Mouse (Mus musculus) megakaryocyte, embryonic 14.5 days (primary cell): ENCODE data around the gene Ly6g6c. TPM values are rescaled to one million over a fixed set of nuclear protein-coding genes. Genes with fewer than 3 reads are reported as not detected.
A peak's percentile ranks its signal among the peaks of the same experiment; 100 is the strongest.

ENCODE experiments used
- H3K27me3 ChIP-seq: replicated peaks from 2 replicates; pipeline ENCODE3; 2012; ENCODE audit warnings: inconsistent platforms
- H3K36me3 ChIP-seq: replicated peaks from 2 replicates; pipeline ENCODE3; 2012; ENCODE audit warnings: low read length, inconsistent platforms, mixed read lengths
- H3K4me1 ChIP-seq: 2 replicates; pipeline ENCODE4 v1.6.1; 2012; ENCODE audit warnings: inconsistent platforms
- H3K4me3 ChIP-seq: replicated peaks from 2 replicates; pipeline ENCODE3; 2012; ENCODE audit warnings: moderate library complexity, mild to moderate bottlenecking, inconsistent platforms
- H3K9me3 ChIP-seq: 2 replicates; pipeline ENCODE4 v1.6.1; 2012; ENCODE audit warnings: inconsistent platforms
- FLI1 ChIP-seq: IDR thresholded peaks from 2 replicates; pipeline ENCODE4 v1.6.1; 2012; ENCODE audit warnings: low read length, inconsistent platforms, mixed read lengths
- GATA1 ChIP-seq: IDR thresholded peaks from 3 replicates; pipeline ENCODE4 v1.6.1; 2012; ENCODE audit warnings: mixed read lengths, low read length, inconsistent platforms, borderline replicate concordance
- polyA plus RNA-seq: library from polyadenylated mRNA; stranded (reverse); fragments of >175 nt; gene quantifications from 2 replicates; pipeline ENCODE4 v1.2.3, GENCODE M21; 2012; ENCODE audit warnings: low replicate concordance; ENCODE audit not compliant: insufficient read depth

Ly6g6c gene
- polyA plus RNA-seq, 1 experiment, result 14.8 TPM

GRCm38 (mm10) chr17:35046681-35047455, 18.3 kb upstream of the Ly6g6c start, which contains the start of gene Msh5:
TSS of gene Msh5 (minus strand) at chr17:35046745.
- Histone ChIP-seq H3K9me3 (no peaks in the 10 kb centered on the region), H3K4me3 (peak within 1 kb of the TSS; percentile 93), H3K36me3 (peaks cover 8% of the 10 kb centered on the region), H3K27me3 (no peaks in the 10 kb centered on the region), H3K4me1 (peaks cover 69% of the 10 kb centered on the region)
- TF ChIP-seq FLI1 (peak; percentile 89; the same call in 1 of the 2 replicates), GATA1 (no peak)

- no peaks in the 10 kb centered on the region for H3K9me3 ChIP-seq
- H3K27me3 ChIP-seq, result no peaks in the 10 kb centered on the region
- H3K4me1 ChIP-seq, result peaks cover 72% of the 10 kb centered on the region
- TF ChIP-seq FLI1, result no peak
- peaks cover 14% of the 10 kb centered on the region for H3K36me3 ChIP-seq
- peak overlapping the region; percentile 93 for H3K4me3 ChIP-seq
These were observed 17.5 kb upstream of the Ly6g6c start for GRCm38 (mm10) chr17:35047688-35048087.

GRCm38 (mm10) chr17:35048149-35048931, 16.8 kb upstream of the Ly6g6c start:
- H3K4me1 ChIP-seq, result peaks cover 74% of the 10 kb centered on the region
- H3K9me3 ChIP-seq, result no peaks in the 10 kb centered on the region
- peak overlapping the region; percentile 97 for H3K4me3 ChIP-seq
- no peaks in the 10 kb centered on the region for H3K27me3 ChIP-seq
- H3K36me3 ChIP-seq, result peaks cover 21% of the 10 kb centered on the region
- TF ChIP-seq FLI1 (no peak), GATA1 (no peak)

- H3K27me3 ChIP-seq, result no peaks in the 10 kb centered on the region
- peak overlapping the region; percentile 97 for H3K4me3 ChIP-seq
- peaks cover 27% of the 10 kb centered on the region for H3K36me3 ChIP-seq
- TF ChIP-seq GATA1, result no peak
- no peak for TF ChIP-seq FLI1
- H3K4me1 ChIP-seq, result peaks cover 73% of the 10 kb centered on the region
- no peaks in the 10 kb centered on the region for H3K9me3 ChIP-seq
These were observed 16.2 kb upstream of the Ly6g6c start for GRCm38 (mm10) chr17:35048932-35049440.

- Histone ChIP-seq H3K4me1 (peaks cover 73% of the 10 kb centered on the region), H3K4me3 (peak within 1 kb of the TSS; percentile 97), H3K36me3 (peaks cover 32% of the 10 kb centered on the region), H3K27me3 (no peaks in the 10 kb centered on the region), H3K9me3 (no peaks in the 10 kb centered on the region)
- TF ChIP-seq GATA1, result no peak
- no peak for TF ChIP-seq FLI1
These were observed 15.6 kb upstream of the Ly6g6c start, which contains the start of gene Clic1 for GRCm38 (mm10) chr17:35049561-35050016. TSS of gene Clic1 (plus strand) at chr17:35049966.

- TF ChIP-seq GATA1 (no peak), FLI1 (no peak)
These were observed 14.9 kb upstream of the Ly6g6c start for GRCm38 (mm10) chr17:35050126-35050750.

GRCm38 (mm10) chr17:35051156-35052086, 13.8 kb upstream of the Ly6g6c start:
- no peaks in the 10 kb centered on the region for H3K27me3 ChIP-seq
- peaks cover 71% of the 10 kb centered on the region for H3K4me1 ChIP-seq
- TF ChIP-seq GATA1 (no peak), FLI1 (no peak)
- peak overlapping the region; percentile 97 for H3K4me3 ChIP-seq
- no peaks in the 10 kb centered on the region for H3K9me3 ChIP-seq
- peaks cover 49% of the 10 kb centered on the region for H3K36me3 ChIP-seq

More at GRCm38 (mm10) chr17:35050126-35050750, 14.9 kb upstream of the Ly6g6c start:
- H3K36me3 ChIP-seq, result peaks cover 37% of the 10 kb centered on the region
- H3K4me3 ChIP-seq, result peak overlapping the region; percentile 97
- H3K4me1 ChIP-seq, result peaks cover 71% of the 10 kb centered on the region
- no peaks in the 10 kb centered on the region for H3K9me3 ChIP-seq
- no peaks in the 10 kb centered on the region for H3K27me3 ChIP-seq

- TF ChIP-seq FLI1 (no peak), GATA1 (no peak)
- Histone ChIP-seq H3K9me3 (no peaks in the 10 kb centered on the region), H3K4me1 (peaks cover 68% of the 10 kb centered on the region), H3K4me3 (peak overlapping the region; percentile 97), H3K36me3 (peaks cover 57% of the 10 kb centered on the region), H3K27me3 (no peaks in the 10 kb centered on the region)
These were observed 12.9 kb upstream of the Ly6g6c start for GRCm38 (mm10) chr17:35052271-35052798.
